Mouse (Mus musculus) heart, postnatal 14 days (tissue): ENCODE data around the gene Ace3. TPM values are rescaled to one million over a fixed set of nuclear protein-coding genes. Genes with fewer than 3 reads are reported as not detected.

ENCODE experiments used
- DNase-seq, 2 experiments: peaks; one replicate each; pipeline ENCODE4 v3.0.0; 2021 to 2022
- intact Hi-C: fragments of 180-260 bp; cut with DNase I; formaldehyde crosslinking; loops from one replicate; pipeline ENCODE4 v1.15.1; 2025
- total RNA-seq, 2 experiments: library from RNA; stranded (reverse); gene quantifications; 2 replicates each; pipeline ENCODE4 v1.2.3; 2021

Ace3 gene
- total RNA-seq, 2 experiments from 2014 or later = not detected

GRCm38 (mm10) chr11:106034986-106035385 lies 40.5 kb downstream of the Ace3 start:
- intact Hi-C loops = no loop called here
- no peak for DNase-seq

- intact Hi-C loops = no loop called here
Measured at GRCm38 (mm10) chr11:106036548-106037417, 42.3 kb downstream of the Ace3 start, which contains the start of gene Dcaf7. TSS of gene Dcaf7 (plus strand) at chr11:106036872.

GRCm38 (mm10) chr11:106037418-106037751 lies 42.9 kb downstream of the Ace3 start:
- intact Hi-C loops = no loop called here

More at GRCm38 (mm10) chr11:106036548-106037417, 42.3 kb downstream of the Ace3 start, which contains the start of gene Dcaf7:
- peak; percentile 96 for DNase-seq

GRCm38 (mm10) chr11:106044349-106044748 lies 49.9 kb downstream of the Ace3 start:
- intact Hi-C loops = no loop called here
- DNase-seq = no peak

More at GRCm38 (mm10) chr11:106037418-106037751, 42.9 kb downstream of the Ace3 start:
- no peak for DNase-seq

GRCm38 (mm10) chr11:106045256-106045655 lies 50.8 kb downstream of the Ace3 start:
- intact Hi-C loops = no loop called here
- DNase-seq = no peak

- no peak for DNase-seq
- intact Hi-C loops = no loop called here
Measured at GRCm38 (mm10) chr11:106045780-106046179, 51.3 kb downstream of the Ace3 start.

- DNase-seq = no peak
- intact Hi-C loops = no loop called here
Measured at GRCm38 (mm10) chr11:106046584-106046983, 52.1 kb downstream of the Ace3 start.

- DNase-seq = no peak
- intact Hi-C loops = no loop called here
Measured at GRCm38 (mm10) chr11:106053921-106054320, 59.4 kb downstream of the Ace3 start.

GRCm38 (mm10) chr11:106054600-106054999 lies 60.1 kb downstream of the Ace3 start:
- intact Hi-C loops = no loop called here

More at GRCm38 (mm10) chr11:106054600-106054999, 60.1 kb downstream of the Ace3 start:
- DNase-seq = no peak

Other genes starting within 250 kb of the Ace3 start
- gene Cyb561, start 41.3 kb upstream of the Ace3 start, total RNA-seq = 10 to 100 TPM; 14.2 to 14.8 TPM
- 10 to 100 TPM; 28.7 to 31.6 TPM for gene Ace, start 26.7 kb upstream of the Ace3 start, total RNA-seq
- under 1 TPM; 0.07 to 0.14 TPM for gene Kcnh6, start 13.4 kb downstream of the Ace3 start, total RNA-seq
- gene Dcaf7, start 42.2 kb downstream of the Ace3 start, total RNA-seq = 10 to 100 TPM; 44.5 to 46.0 TPM
- 10 to 100 TPM; 51.2 to 59.8 TPM for gene Taco1, start 71.4 kb downstream of the Ace3 start, total RNA-seq
- gene Map3k3, start 89.9 kb downstream of the Ace3 start, total RNA-seq = 10 to 100 TPM; 45.9 to 47.1 TPM
- not detected for gene Gm10840, start 166.2 kb downstream of the Ace3 start, total RNA-seq
- gene Limd2, start 166.2 kb downstream of the Ace3 start, total RNA-seq = 10 to 100 TPM in 1 of 2 experiments, 1 to 10 TPM in 1; 9.7 to 19.3 TPM
- gene Strada, start 207.5 kb downstream of the Ace3 start, total RNA-seq = 1 to 10 TPM; 8.7 TPM
- 10 to 100 TPM; 74.4 to 76.0 TPM for gene Ccdc47, start 221.7 kb downstream of the Ace3 start, total RNA-seq
- 10 to 100 TPM; 29.2 to 30.0 TPM for gene Ddx42, start 222.3 kb downstream of the Ace3 start, total RNA-seq